Mouse (Mus musculus): ENCODE results near the gene Npas2. TPM values are rescaled to one million over a fixed set of nuclear protein-coding genes. Genes with fewer than 3 reads are reported as not detected.
A peak's percentile ranks its signal among the peaks of the same experiment; 100 is the strongest.

Gene Npas2
- polyA plus RNA-seq, 1 experiment from 2014 or later, result 0.86 TPM

GRCm38 (mm10) chr1:39317935-39318334 is 124.4 kb downstream of the Npas2 start:
- no peaks in the 10 kb centered on the region for H3K27me3 ChIP-seq
- no peak overlapping the region for H3K9ac ChIP-seq
- H3K4me1 ChIP-seq, result peaks cover 18% of the 10 kb centered on the region
- H3K9me3 ChIP-seq, result no peaks in the 10 kb centered on the region
- H3K36me3 ChIP-seq, result no peaks in the 10 kb centered on the region
- 78% methylated on average over 2 of the region's 2 CpGs for WGBS
- H3K27ac ChIP-seq, result no peak overlapping the region
- ATAC-seq (ENCODE audit: insufficient number of reproducible peaks, insufficient read depth, low FRiP score, low TSS enrichment), result no peak
- H3K4me2 ChIP-seq (replicated peaks), result no peak overlapping the region
- no peak overlapping the region for H3K4me3 ChIP-seq

- Histone ChIP-seq H3K36me3 (no peaks in the 10 kb centered on the region), H3K27me3 (no peaks in the 10 kb centered on the region), H3K27ac (no peak overlapping the region), H3K4me1 (peaks cover 8% of the 10 kb centered on the region), H3K4me3 (no peak overlapping the region), H3K9ac (no peak overlapping the region), H3K9me3 (no peaks in the 10 kb centered on the region), H3K4me2 (replicated peaks) (no peak overlapping the region)
- WGBS, result 83% methylated on average over 7 of the region's 7 CpGs
- no peak for ATAC-seq (ENCODE audit: insufficient number of reproducible peaks, insufficient read depth, low FRiP score, low TSS enrichment)
Measured at GRCm38 (mm10) chr1:39318870-39319269, 125.3 kb downstream of the Npas2 start.

- Histone ChIP-seq H3K9me3 (no peaks in the 10 kb centered on the region), H3K4me1 (peaks cover 6% of the 10 kb centered on the region), H3K4me3 (no peak overlapping the region), H3K9ac (no peak overlapping the region), H3K4me2 (replicated peaks) (no peak overlapping the region), H3K36me3 (no peaks in the 10 kb centered on the region), H3K27ac (no peak overlapping the region), H3K27me3 (no peaks in the 10 kb centered on the region)
- WGBS, result 69% methylated on average over 6 of the region's 6 CpGs
- ATAC-seq (ENCODE audit: insufficient number of reproducible peaks, insufficient read depth, low FRiP score, low TSS enrichment), result no peak
Measured at GRCm38 (mm10) chr1:39321954-39322353, 128.4 kb downstream of the Npas2 start.

- Histone ChIP-seq H3K9ac (no peak overlapping the region), H3K4me3 (no peak overlapping the region), H3K4me2 (replicated peaks) (no peak overlapping the region), H3K27ac (no peak overlapping the region), H3K4me1 (0 out of 2 replicates have a peak, but pooled peaks cover 2% of the 10 kb centered on the region), H3K36me3 (no peaks in the 10 kb centered on the region), H3K9me3 (no peaks in the 10 kb centered on the region), H3K27me3 (no peaks in the 10 kb centered on the region)
- 87% methylated on average over 6 of the region's 6 CpGs for WGBS
- ATAC-seq (ENCODE audit: insufficient number of reproducible peaks, insufficient read depth, low FRiP score, low TSS enrichment), result no peak
Measured at GRCm38 (mm10) chr1:39325228-39325627, 131.7 kb downstream of the Npas2 start.

- no peak overlapping the region for H3K4me3 ChIP-seq
- 78% methylated on average over 7 of the region's 7 CpGs for WGBS
- H3K4me2 ChIP-seq (replicated peaks), result no peak overlapping the region
- H3K4me1 ChIP-seq, result 0 out of 2 replicates have a peak, but pooled peaks cover 2% of the 10 kb centered on the region
- no peak overlapping the region for H3K27ac ChIP-seq
- H3K9ac ChIP-seq, result no peak overlapping the region
- ATAC-seq (ENCODE audit: insufficient number of reproducible peaks, insufficient read depth, low FRiP score, low TSS enrichment), result no peak
- H3K27me3 ChIP-seq, result no peaks in the 10 kb centered on the region
- no peaks in the 10 kb centered on the region for H3K9me3 ChIP-seq
- no peaks in the 10 kb centered on the region for H3K36me3 ChIP-seq
Measured at GRCm38 (mm10) chr1:39327546-39327945, 134.0 kb downstream of the Npas2 start.

- WGBS, result 86% methylated on average over 7 of the region's 7 CpGs
- ATAC-seq (ENCODE audit: insufficient number of reproducible peaks, insufficient read depth, low FRiP score, low TSS enrichment), result no peak
- H3K9me3 ChIP-seq, result no peaks in the 10 kb centered on the region
- H3K4me1 ChIP-seq, result peaks cover 9% of the 10 kb centered on the region
- peaks cover 14% of the 10 kb centered on the region for H3K27me3 ChIP-seq
- H3K27ac ChIP-seq, result no peak overlapping the region
- H3K4me2 ChIP-seq (replicated peaks), result no peak overlapping the region
- no peak overlapping the region for H3K9ac ChIP-seq
- no peak overlapping the region for H3K4me3 ChIP-seq
- no peaks in the 10 kb centered on the region for H3K36me3 ChIP-seq
Measured at GRCm38 (mm10) chr1:39330857-39331594, 137.5 kb downstream of the Npas2 start.

- Histone ChIP-seq H3K4me3 (no peak overlapping the region), H3K27ac (no peak overlapping the region), H3K9me3 (no peaks in the 10 kb centered on the region), H3K9ac (no peak overlapping the region), H3K4me2 (replicated peaks) (no peak overlapping the region), H3K4me1 (peaks cover 9% of the 10 kb centered on the region), H3K36me3 (no peaks in the 10 kb centered on the region), H3K27me3 (peaks cover 18% of the 10 kb centered on the region)
- 87% methylated on average over 4 of the region's 4 CpGs for WGBS
- no peak for ATAC-seq (ENCODE audit: insufficient number of reproducible peaks, insufficient read depth, low FRiP score, low TSS enrichment)
Measured at GRCm38 (mm10) chr1:39332456-39332855, 138.9 kb downstream of the Npas2 start.

- Histone ChIP-seq H3K4me1 (peaks cover 8% of the 10 kb centered on the region), H3K36me3 (no peaks in the 10 kb centered on the region), H3K9me3 (no peaks in the 10 kb centered on the region), H3K4me2 (replicated peaks) (0 out of 2 replicates have a peak overlapping the region, but pooled peaks have one; percentile 5), H3K4me3 (no peak overlapping the region), H3K9ac (no peak overlapping the region), H3K27ac (no peak overlapping the region), H3K27me3 (peaks cover 21% of the 10 kb centered on the region)
- WGBS, result 20% methylated on average over 15 of the region's 15 CpGs
- no peak for ATAC-seq (ENCODE audit: insufficient number of reproducible peaks, insufficient read depth, low FRiP score, low TSS enrichment)
Measured at GRCm38 (mm10) chr1:39335561-39336196, 142.1 kb downstream of the Npas2 start.

- WGBS, result 79% methylated on average over 8 of the region's 8 CpGs
- ATAC-seq (ENCODE audit: insufficient number of reproducible peaks, insufficient read depth, low FRiP score, low TSS enrichment), result no peak
- peaks cover 25% of the 10 kb centered on the region for H3K27me3 ChIP-seq
Measured at GRCm38 (mm10) chr1:39336788-39337187, 143.3 kb downstream of the Npas2 start.

GRCm38 (mm10) chr1:39338831-39339230 is 145.3 kb downstream of the Npas2 start:
- Histone ChIP-seq H3K4me1 (peaks cover 8% of the 10 kb centered on the region), H3K9ac (no peak overlapping the region), H3K36me3 (no peaks in the 10 kb centered on the region), H3K9me3 (no peaks in the 10 kb centered on the region), H3K4me2 (replicated peaks) (no peak overlapping the region), H3K4me3 (no peak overlapping the region), H3K27ac (no peak overlapping the region), H3K27me3 (peaks cover 25% of the 10 kb centered on the region)
- no peak for ATAC-seq (ENCODE audit: insufficient number of reproducible peaks, insufficient read depth, low FRiP score, low TSS enrichment)
- 76% methylated on average over 10 of the region's 10 CpGs for WGBS

More at GRCm38 (mm10) chr1:39336788-39337187, 143.3 kb downstream of the Npas2 start:
- Histone ChIP-seq H3K36me3 (no peaks in the 10 kb centered on the region), H3K9me3 (no peaks in the 10 kb centered on the region), H3K4me3 (no peak overlapping the region), H3K4me2 (replicated peaks) (no peak overlapping the region), H3K4me1 (peaks cover 8% of the 10 kb centered on the region), H3K9ac (no peak overlapping the region), H3K27ac (no peak overlapping the region)

GRCm38 (mm10) chr1:39339455-39339854 is 145.9 kb downstream of the Npas2 start:
- Histone ChIP-seq H3K9me3 (no peaks in the 10 kb centered on the region), H3K27ac (no peak overlapping the region), H3K36me3 (no peaks in the 10 kb centered on the region), H3K9ac (no peak overlapping the region), H3K27me3 (peaks cover 25% of the 10 kb centered on the region), H3K4me2 (replicated peaks) (no peak overlapping the region), H3K4me3 (no peak overlapping the region), H3K4me1 (peaks cover 8% of the 10 kb centered on the region)
- 44% methylated on average over 5 of the region's 5 CpGs for WGBS
- ATAC-seq (ENCODE audit: insufficient number of reproducible peaks, insufficient read depth, low FRiP score, low TSS enrichment), result no peak

- WGBS, result 80% methylated on average over 6 of the region's 6 CpGs
- peaks cover 8% of the 10 kb centered on the region for H3K4me1 ChIP-seq
- no peak overlapping the region for H3K27ac ChIP-seq
- H3K4me3 ChIP-seq, result no peak overlapping the region
- peaks cover 24% of the 10 kb centered on the region for H3K27me3 ChIP-seq
- no peak for ATAC-seq (ENCODE audit: insufficient number of reproducible peaks, insufficient read depth, low FRiP score, low TSS enrichment)
- no peaks in the 10 kb centered on the region for H3K9me3 ChIP-seq
- H3K4me2 ChIP-seq (replicated peaks), result no peak overlapping the region
- H3K9ac ChIP-seq, result no peak overlapping the region
- H3K36me3 ChIP-seq, result no peaks in the 10 kb centered on the region
Measured at GRCm38 (mm10) chr1:39340156-39340555, 146.6 kb downstream of the Npas2 start.
